Mouse (Mus musculus): ENCODE results near the gene Ddost. TPM values are rescaled to one million over a fixed set of nuclear protein-coding genes. Genes with fewer than 3 reads are reported as not detected.
"Not testable (repeated sequence)": the region's sequence is repeated elsewhere in the genome, so short reads cannot be mapped to it uniquely, and the experiment has no call there.

Ddost gene
- total RNA-seq, 2 experiments from 2014 or later = 34.7 to 81.3 TPM

GRCm38 (mm10) chr4:138307739-138308138 lies 3.2 kb downstream of the Ddost start:
- ATAC-seq (replicated peaks; ENCODE audit: low FRiP score, poor library complexity, severe bottlenecking) = no peak

GRCm38 (mm10) chr4:138310311-138310910 lies 5.9 kb downstream of the Ddost start:
- no peak for ATAC-seq (replicated peaks; ENCODE audit: low FRiP score, poor library complexity, severe bottlenecking)

GRCm38 (mm10) chr4:138311595-138311994 lies 7.1 kb downstream of the Ddost start:
- peak; percentile 70 for ATAC-seq (replicated peaks; ENCODE audit: low FRiP score, poor library complexity, severe bottlenecking)

- no peak for ATAC-seq (replicated peaks; ENCODE audit: low FRiP score, poor library complexity, severe bottlenecking)
Measured at GRCm38 (mm10) chr4:138312105-138312504, 7.6 kb downstream of the Ddost start.

- no peak for ATAC-seq (replicated peaks; ENCODE audit: low FRiP score, poor library complexity, severe bottlenecking)
Measured at GRCm38 (mm10) chr4:138313021-138313420, 8.5 kb downstream of the Ddost start.

- ATAC-seq (replicated peaks; ENCODE audit: low FRiP score, poor library complexity, severe bottlenecking) = no peak
Measured at GRCm38 (mm10) chr4:138313795-138314194, 9.3 kb downstream of the Ddost start.

DNA sequence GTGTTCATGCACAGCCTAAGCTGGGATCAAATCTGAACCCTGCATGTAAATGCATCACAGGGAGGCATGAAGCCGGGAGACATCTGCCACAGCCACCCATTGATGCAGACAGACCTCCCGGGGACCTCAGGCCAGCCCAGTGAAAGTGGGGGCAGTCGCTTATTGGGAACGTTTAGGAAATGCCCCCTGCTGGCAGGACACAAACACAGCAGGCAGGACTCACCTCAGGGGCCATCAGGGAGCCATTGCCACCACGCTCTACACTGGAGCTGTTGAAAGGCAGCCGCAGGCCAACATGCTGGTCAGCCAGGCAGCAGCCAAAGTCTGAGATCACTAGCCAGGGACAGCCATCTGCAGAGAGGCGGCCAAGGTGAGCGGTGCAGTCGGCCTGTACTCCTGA lies 11.3 kb downstream of the Ddost start:
- ATAC-seq (replicated peaks; ENCODE audit: low FRiP score, poor library complexity, severe bottlenecking) = no peak

- no peak for ATAC-seq (replicated peaks; ENCODE audit: low FRiP score, poor library complexity, severe bottlenecking)
Measured at GRCm38 (mm10) chr4:138316369-138316768, 11.8 kb downstream of the Ddost start.

GRCm38 (mm10) chr4:138318509-138319266 lies 14.2 kb downstream of the Ddost start:
- peak; percentile 73 for ATAC-seq (replicated peaks; ENCODE audit: low FRiP score, poor library complexity, severe bottlenecking)

DNA sequence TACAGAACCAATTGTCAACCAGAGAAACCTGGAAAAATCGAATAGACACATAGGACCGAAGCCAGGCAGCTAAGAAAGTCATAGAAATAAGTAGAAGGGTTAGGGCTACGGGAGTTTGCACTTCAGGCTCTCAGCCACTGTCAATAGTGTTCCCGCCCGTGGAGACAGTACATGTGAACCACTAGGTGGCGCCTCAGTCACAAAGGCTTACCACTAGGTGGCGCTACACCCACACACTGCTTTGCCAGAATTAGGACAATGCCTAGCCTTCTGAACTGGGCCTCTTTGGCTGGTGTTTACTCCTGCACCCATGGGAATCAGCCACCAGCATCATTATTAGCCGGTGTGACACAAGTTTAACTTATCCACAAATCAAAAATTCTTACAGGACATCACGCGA lies 15.0 kb downstream of the Ddost start:
- ATAC-seq (replicated peaks; ENCODE audit: low FRiP score, poor library complexity, severe bottlenecking) = peak; percentile 73

DNA sequence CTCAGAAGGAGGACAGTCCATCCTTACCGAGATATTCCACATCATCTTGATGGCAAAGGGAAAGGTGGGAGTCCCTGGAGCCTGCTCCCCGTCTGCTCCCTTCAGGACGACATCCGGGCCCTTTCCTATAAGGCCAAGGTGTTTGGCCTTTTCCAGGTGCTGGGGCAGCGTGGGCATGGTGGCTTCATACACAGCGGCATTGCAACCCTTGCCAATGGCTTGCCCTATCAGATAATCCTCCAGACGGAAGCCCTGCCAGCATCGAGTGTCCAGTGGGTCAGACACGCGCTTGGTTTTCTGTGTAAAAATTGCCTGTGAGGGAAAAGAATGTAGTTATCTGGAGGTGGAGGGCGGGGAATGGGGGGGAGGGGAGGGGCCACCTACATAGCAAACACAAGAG lies 16.2 kb downstream of the Ddost start:
- ATAC-seq (replicated peaks; ENCODE audit: low FRiP score, poor library complexity, severe bottlenecking) = no peak

- ATAC-seq (replicated peaks; ENCODE audit: low FRiP score, poor library complexity, severe bottlenecking) = no peak
Measured at GRCm38 (mm10) chr4:138321488-138321887, 17.0 kb downstream of the Ddost start.

DNA sequence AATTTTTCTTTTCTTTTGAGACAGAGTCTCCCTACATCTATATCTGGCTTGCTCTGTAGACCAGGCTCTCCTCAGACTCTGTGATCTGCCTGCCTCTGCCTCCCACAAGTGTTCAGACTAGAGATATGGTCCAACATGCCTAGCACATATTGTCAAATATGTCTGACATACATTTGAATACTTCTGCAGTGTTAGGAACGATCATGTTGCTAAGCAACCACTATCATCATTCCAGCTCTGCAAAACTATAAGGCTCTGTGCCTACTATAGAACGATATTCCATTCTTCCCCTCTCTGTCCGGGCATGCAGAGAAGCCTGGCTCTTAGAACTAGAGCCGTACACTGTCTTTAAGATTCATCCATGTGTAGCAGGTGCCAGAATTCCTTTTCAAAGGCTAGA lies 18.2 kb downstream of the Ddost start:
- no peak for ATAC-seq (replicated peaks; ENCODE audit: low FRiP score, poor library complexity, severe bottlenecking)

GRCm38 (mm10) chr4:138323753-138324152 lies 19.2 kb downstream of the Ddost start:
- no peak for ATAC-seq (replicated peaks; ENCODE audit: low FRiP score, poor library complexity, severe bottlenecking)

- no peak for ATAC-seq (replicated peaks; ENCODE audit: low FRiP score, poor library complexity, severe bottlenecking)
Measured at GRCm38 (mm10) chr4:138324451-138324850, 19.9 kb downstream of the Ddost start.

DNA sequence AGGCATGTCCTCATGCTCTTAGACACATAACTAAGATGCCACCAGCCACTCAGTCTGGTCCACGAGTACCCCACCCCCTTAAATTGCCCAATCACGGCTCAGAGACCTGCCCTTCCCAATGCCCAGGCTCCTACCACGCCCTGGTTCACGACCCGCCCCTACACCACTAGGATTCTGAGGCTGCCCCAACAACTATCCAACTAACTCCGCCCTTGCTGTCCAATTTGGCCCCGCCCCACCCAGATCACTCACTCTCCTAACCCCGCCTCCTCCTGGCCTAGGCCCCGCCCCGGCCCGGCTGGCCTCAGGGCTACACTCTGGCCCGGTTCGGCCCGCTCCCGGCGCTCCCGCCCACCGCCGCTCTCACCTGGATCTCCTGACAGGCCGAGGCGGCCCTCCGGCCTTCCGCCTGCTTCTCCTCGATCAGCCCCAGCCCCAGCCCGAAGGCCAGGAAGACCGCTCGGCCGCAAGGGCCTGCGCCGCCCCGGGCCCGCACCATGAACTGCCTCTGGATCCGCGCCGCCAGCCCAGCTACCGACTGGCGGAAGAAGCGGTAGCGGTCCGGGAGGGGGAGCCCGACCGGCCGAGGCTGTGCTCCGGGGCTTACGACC lies 21.0 kb downstream of the Ddost start:
- peak; percentile 93 for ATAC-seq (replicated peaks; ENCODE audit: low FRiP score, poor library complexity, severe bottlenecking)

DNA sequence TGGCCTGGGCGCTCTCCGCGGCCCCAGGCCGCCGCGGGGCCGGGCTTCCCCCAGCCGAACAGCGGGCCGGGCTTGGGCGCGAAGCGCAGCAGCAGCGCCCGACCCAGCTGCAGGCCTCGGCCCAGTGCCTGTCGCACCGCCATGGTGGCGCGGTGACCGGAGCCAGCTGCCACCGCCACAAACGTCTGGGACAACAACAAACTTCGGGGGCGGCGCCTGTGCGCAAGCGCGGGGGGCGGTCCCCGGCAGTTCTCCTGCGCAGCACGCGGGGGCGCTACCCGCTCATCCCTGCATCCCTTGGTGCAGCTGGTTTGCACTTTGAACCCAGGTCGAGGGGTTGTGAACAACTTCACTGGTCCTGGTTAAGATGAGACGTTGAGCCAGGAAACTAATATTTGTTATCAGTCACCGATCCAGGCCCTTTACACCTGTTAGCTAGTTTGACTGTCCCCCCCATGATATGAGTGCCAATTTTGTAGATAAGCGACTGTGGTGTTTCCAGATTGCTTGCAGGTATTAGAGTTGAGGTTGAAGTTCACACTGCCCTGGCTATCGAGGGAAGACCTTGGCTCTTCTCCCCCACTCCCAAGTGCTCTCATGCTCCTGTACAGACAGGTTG lies 21.7 kb downstream of the Ddost start, which contains the start of gene Pink1:
Pink1 (minus strand) TSS at position 231 of the 619 bp plus-strand sequence.
- ATAC-seq (replicated peaks; ENCODE audit: low FRiP score, poor library complexity, severe bottlenecking) = peak; percentile 86

GRCm38 (mm10) chr4:138327155-138327554 lies 22.6 kb downstream of the Ddost start:
- ATAC-seq (replicated peaks; ENCODE audit: low FRiP score, poor library complexity, severe bottlenecking) = not testable (repeated sequence)

DNA sequence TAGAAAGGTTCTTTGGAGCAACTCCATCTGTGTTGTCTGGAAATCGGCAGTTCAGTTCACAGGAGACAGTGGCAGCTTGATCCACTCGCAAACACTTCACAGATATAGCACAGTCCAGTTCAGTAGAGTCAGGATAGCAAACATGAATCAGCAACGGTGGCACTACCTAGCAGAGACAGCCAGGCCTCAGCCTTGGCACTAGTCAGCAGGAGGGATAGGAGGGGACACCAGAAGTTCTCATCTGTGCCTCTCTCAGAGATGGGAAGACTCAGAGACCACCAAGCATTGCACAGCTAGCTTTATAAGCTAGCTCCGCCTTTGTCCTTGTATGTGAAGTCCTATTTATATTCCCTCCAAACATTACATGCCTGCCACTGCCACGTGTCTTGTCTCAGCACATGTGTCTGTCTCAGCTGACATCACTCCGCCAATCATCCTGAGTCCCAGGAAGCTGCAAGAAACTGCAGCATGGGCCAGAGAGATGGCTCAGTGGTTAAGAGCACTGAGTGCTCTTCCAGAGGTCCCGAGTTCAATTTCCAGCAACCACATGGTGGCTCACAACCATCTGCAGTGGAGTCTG lies 23.5 kb downstream of the Ddost start:
- ATAC-seq (replicated peaks; ENCODE audit: low FRiP score, poor library complexity, severe bottlenecking) = no peak

DNA sequence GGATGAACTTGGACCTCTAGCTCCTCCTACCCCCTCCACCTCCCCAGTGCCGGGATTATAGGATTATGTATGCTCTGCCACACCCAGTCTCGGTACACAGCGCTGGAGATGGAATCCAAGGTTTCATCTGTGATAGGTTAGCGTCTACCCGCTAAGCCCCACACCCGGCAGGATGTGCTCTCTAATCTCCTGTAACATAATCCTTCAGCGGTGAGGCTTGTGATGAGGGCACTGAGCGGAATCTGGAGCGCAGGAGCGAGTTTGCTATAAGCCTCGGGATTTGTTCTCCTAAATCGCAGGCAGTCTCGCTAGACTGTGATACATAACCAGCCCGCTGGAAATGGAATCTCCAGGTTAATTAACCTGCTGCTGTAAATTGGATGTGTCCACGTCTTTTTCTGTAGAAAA lies 25.7 kb downstream of the Ddost start:
- ATAC-seq (replicated peaks; ENCODE audit: low FRiP score, poor library complexity, severe bottlenecking) = no peak
